Mouse (Mus musculus) forelimb bud, embryonic 11.5 days (tissue): ENCODE data around the gene Vmn1r194.
"Not testable (repeated sequence)": the region's sequence is repeated elsewhere in the genome, so short reads cannot be mapped to it uniquely, and the experiment has no call there.

Experiments
- DNase-seq: peaks from one replicate; pipeline ENCODE4 v3.0.0-alpha.2; 2012; ENCODE audit warnings: low read depth, low spot score

Vmn1r194 gene

GRCm38 (mm10) chr13:22243915-22244314, at the start of gene Vmn1r194:
Gene Vmn1r194, plus strand, starts transcription at chr13:22244215.
- DNase-seq, result no peak

DNA sequence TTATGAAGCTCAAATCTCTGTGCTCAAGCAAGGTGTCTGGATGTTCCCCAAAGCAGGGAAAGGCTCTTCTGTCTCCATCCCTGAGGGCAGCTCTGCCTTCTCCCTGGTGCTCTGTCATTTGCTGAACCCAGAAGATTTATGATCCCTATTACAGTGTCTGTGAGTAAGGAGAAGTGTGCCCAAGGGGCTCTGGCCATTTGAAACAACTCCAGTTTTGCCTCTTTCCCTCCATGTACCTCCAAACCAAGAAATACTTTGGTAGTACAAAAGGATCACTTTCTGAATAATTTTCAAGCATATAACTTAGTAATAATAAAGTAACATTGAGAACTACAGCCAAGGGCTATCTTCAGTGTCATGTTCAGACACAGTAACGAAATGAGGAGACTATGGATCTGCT, 21.0 kb upstream of the Vmn1r194 start, which contains the start of gene Vmn1r193:
TSS of gene Vmn1r193 (minus strand) at position 101 of the 400 bp plus-strand sequence.
- DNase-seq, result peak; percentile 2

DNA sequence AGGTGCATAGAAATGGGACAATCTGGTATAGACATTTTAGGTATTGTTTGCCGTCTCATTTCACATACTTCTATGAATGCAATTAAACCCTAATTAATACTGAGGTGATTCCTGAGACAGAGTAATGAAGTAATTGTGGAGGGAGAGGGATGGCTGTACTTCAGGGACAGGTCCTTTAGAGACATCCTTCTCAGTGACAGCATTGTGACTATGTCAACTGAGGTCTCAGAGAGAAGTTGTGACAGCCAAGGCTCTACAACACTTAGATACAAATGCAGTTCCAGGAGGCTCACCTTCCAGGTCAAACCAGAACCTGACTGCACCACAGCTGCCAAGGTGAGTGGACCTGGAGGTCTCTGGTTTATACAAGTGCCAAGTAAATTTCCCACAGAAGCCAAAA, 26.2 kb downstream of the Vmn1r194 start, which contains the start of gene Vmn1r195:
TSS of gene Vmn1r195 (plus strand) at position 301 of the 400 bp plus-strand sequence.
- not testable (repeated sequence) for DNase-seq

DNA sequence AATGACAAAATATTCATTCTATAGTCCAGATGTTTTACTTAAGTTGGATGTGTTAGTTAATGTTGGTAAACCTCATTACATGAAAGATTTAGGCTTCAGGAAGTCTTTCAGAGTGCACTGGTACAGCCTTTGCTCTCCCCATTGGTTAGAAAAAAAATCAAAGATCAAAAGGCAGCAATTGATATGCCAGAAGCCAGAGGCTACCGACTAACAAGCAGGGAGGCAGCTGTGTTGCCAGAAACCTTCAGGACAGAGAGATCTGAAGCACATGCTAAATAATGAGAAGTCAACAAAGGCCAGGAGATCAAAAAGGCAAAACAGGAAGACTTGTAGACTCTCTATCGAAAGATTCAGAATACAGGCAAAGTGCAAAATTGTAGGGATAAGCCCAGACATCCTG, 27.7 kb downstream of the Vmn1r194 start:
- no peak for DNase-seq

DNA sequence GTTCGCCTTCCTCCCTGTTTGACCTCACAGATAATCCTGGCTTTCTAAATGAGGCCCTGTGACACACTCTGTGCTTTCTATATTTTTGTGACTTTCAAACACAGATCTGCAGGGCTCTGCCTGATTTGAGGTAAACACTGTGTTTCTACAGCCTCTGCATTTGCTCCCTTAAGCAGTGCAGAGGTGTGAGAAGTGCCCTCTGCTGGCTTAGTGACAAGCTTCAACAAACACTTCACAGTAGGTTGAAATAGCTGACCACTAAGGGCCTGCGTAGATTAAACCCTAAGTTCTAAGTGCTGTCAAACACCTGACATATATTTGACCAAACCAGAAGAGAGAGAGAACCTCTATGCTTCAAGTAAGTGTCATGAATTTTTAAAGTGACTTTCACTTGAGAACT, 40.6 kb downstream of the Vmn1r194 start:
- no peak for DNase-seq

DNA sequence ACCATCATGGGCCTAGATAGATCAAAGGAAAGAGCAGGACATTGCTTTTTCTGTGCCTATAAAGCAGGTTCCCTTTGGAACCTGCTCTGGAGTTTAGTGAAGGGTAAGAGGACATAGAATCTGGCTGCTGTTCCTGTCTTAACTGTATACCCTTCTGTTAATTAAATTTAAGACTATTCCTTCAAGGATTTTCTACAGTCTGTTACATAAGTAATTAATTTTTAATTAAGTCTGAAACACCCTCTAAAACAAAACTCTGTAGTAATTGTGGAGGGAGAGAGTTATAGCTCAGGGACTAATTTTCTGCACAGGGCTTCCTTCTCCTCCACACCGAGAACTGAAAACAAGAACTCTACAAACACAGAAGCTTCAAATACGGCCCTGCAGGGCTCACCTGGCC, 45.6 kb downstream of the Vmn1r194 start, which contains the start of gene Vmn1r196:
TSS of gene Vmn1r196 (plus strand) at position 301 of the 400 bp plus-strand sequence.
- DNase-seq, result no peak
